Mouse (Mus musculus): ENCODE results near the gene Tgfa. TPM values are rescaled to one million over a fixed set of nuclear protein-coding genes. Genes with fewer than 3 reads are reported as not detected.
A peak's percentile ranks its signal among the peaks of the same experiment; 100 is the strongest.

Tgfa gene
- polyA plus RNA-seq, 1 experiment from 2014 or later: 1.7 TPM

DNA sequence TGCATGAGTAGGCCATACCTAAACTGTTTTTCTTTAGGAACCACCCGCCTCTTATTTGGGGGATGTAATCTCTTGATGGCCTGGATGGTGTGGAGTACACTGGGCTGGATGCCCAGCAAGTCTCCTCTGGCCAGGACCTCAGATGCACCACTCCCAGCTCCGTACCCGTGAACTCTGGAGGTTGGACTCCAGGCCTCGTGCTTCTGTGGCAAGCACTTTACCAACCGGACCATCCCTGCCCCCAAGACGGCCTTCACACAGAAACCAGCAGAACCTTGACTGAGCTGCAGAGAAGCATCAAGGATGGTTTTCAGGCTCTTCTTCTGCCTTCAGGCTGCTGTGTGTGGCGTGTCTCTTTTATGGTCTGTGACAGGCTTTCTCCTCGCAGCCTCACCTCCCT lies 98.3 kb downstream of the Tgfa start:
- no peaks in the 10 kb centered on the region for H3K27me3 ChIP-seq (ENCODE audit: insufficient read depth, poor library complexity, severe bottlenecking)
- no peak for DNase-seq (ENCODE audit: low spot score)
- H3K4me3 ChIP-seq: no peak overlapping the region
- H3K4me1 ChIP-seq (replicated peaks): peaks cover 9% of the 10 kb centered on the region
- peaks cover 4% of the 10 kb centered on the region; the same call in 1 of the 2 replicates for H3K9me3 ChIP-seq
- peak overlapping the region; percentile 75 for H3K27ac ChIP-seq
- 53% methylated on average over 8 of the region's 8 CpGs for WGBS
- no peaks in the 10 kb centered on the region for H3K36me3 ChIP-seq

DNA sequence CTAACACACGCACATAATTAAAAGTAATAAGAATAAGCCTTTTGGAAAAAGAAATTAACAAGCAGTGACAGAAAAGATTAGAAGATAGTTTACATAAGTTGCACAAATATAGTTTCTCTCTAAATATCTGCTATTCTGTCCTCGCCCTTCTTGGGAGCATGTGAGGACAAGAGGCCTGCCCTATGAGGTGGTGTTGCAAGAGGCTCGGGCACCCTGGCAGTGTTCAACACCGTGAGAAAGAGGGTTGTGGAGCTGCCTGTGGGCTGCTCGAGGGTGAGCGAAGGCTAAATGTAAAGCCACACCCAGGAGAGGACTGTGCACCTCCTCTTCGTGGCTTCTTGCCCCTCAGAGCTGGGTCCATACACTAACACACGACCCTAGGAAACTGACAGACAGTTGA lies 100.4 kb downstream of the Tgfa start:
- 80% methylated on average over 8 of the region's 8 CpGs for WGBS
- DNase-seq (ENCODE audit: low spot score): no peak
- no peak overlapping the region for H3K27ac ChIP-seq

DNA sequence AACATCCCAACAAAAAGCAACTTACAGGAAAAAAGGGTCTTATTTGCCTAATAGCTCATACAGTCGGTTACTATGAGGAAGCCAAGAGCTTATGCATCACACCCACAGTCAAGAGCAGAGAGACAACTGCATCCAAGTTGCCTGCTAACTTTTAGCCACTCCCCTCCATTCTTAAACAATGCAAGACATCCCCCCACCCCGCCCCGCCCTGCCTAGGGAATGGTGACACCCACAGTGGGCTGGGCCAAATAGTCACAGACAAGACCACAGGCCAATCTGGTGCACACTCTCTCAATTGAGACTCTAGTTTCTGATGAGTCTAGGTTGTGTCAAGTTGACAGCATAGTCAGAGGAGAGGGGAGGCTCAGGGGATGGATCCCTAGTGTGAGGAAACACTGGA lies 101.1 kb downstream of the Tgfa start:
- DNase-seq (ENCODE audit: low spot score): no peak
- Histone ChIP-seq H3K4me3 (no peak overlapping the region), H3K27ac (no peak overlapping the region), H3K36me3 (no peaks in the 10 kb centered on the region), H3K27me3 (ENCODE audit: insufficient read depth, poor library complexity, severe bottlenecking) (no peaks in the 10 kb centered on the region), H3K4me1 (replicated peaks) (peaks cover 9% of the 10 kb centered on the region), H3K9me3 (peaks cover 7% of the 10 kb centered on the region; the same call in 1 of the 2 replicates)
- 90% methylated on average over 3 of the region's 3 CpGs for WGBS

More for the DNA sequence above, 100.4 kb downstream of the Tgfa start:
- H3K4me3 ChIP-seq: no peak overlapping the region
- H3K9me3 ChIP-seq: peaks cover 7% of the 10 kb centered on the region; the same call in 1 of the 2 replicates
- H3K36me3 ChIP-seq: no peaks in the 10 kb centered on the region
- H3K4me1 ChIP-seq (replicated peaks): peaks cover 9% of the 10 kb centered on the region
- H3K27me3 ChIP-seq (ENCODE audit: insufficient read depth, poor library complexity, severe bottlenecking): no peaks in the 10 kb centered on the region

DNA sequence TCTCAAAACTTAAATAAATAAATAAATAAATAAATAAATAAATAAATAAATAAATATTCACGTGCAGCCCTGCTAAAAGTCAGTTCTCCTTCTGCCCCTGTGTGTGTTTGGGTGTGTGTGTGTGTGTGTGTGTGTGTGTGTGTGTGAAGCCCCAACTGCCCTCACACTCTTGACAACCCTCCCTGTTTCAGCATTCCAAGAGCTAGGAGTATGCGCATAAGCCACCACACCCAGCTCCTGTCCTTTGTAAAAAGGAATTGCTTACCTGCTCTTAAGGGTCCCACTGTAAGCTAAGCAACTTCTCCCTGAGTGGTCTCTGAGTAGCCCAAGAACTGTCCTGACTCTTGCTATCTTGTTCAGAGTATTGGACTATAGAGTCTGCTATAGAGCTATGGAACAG lies 101.9 kb downstream of the Tgfa start:
- WGBS: 88% methylated on average over 2 of the region's 2 CpGs
- Histone ChIP-seq H3K4me3 (no peak overlapping the region), H3K27me3 (ENCODE audit: insufficient read depth, poor library complexity, severe bottlenecking) (no peaks in the 10 kb centered on the region), H3K9me3 (peaks cover 7% of the 10 kb centered on the region; the same call in 1 of the 2 replicates), H3K4me1 (replicated peaks) (peaks cover 9% of the 10 kb centered on the region), H3K27ac (no peak overlapping the region), H3K36me3 (no peaks in the 10 kb centered on the region)
- no peak for DNase-seq (ENCODE audit: low spot score)

DNA sequence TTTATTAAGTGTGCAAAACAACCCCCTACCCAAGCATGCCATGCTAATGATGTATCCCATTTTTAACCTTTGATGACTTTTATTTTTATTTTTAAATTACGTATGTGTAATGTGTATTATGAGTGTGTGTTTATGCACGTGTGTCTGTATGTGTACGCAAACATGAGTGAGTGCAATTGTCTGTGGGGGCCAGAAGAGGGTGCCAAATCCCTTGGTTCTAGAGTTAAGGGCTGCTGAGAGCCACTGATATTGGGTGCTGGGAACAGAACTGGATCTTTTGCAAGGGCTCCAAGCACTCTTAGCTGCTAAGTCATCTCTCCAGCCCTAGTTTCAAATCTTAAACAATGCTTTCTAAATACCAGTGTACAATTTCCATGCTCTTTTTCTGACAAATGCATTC lies 103.9 kb downstream of the Tgfa start:
- Histone ChIP-seq H3K36me3 (no peaks in the 10 kb centered on the region), H3K4me1 (replicated peaks) (peaks cover 11% of the 10 kb centered on the region), H3K9me3 (peaks cover 7% of the 10 kb centered on the region; the same call in 1 of the 2 replicates), H3K27ac (no peak overlapping the region), H3K4me3 (no peak overlapping the region), H3K27me3 (ENCODE audit: insufficient read depth, poor library complexity, severe bottlenecking) (no peaks in the 10 kb centered on the region)
- DNase-seq (ENCODE audit: low spot score): no peak
- WGBS: 88% methylated on average over 3 of the region's 3 CpGs

DNA sequence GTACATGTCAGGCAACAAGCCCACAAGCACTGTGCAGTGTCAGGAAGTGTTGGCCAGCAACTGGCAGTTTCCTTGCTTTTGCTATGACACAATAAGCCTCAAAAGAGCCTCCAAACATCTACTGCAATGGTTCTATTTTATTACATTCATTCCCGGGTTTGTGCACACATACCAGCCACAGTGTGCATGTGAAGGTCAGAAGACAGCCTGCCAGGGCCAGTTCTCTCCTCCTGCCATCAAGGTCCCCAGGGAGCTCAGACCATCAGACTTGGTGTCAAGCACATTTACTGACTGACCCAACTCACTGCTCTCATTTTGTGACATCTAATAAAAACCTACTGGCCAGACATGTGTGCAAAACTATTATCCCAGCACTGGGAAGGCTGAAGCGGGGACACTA lies 104.4 kb downstream of the Tgfa start:
- H3K27ac ChIP-seq: no peak overlapping the region
- no peak for DNase-seq (ENCODE audit: low spot score)
- H3K9me3 ChIP-seq: peaks cover 7% of the 10 kb centered on the region; the same call in 1 of the 2 replicates
- WGBS: 88% methylated on average over 2 of the region's 2 CpGs
- peaks cover 10% of the 10 kb centered on the region for H3K4me1 ChIP-seq (replicated peaks)
- H3K36me3 ChIP-seq: no peaks in the 10 kb centered on the region
- no peak overlapping the region for H3K4me3 ChIP-seq
- no peaks in the 10 kb centered on the region for H3K27me3 ChIP-seq (ENCODE audit: insufficient read depth, poor library complexity, severe bottlenecking)

DNA sequence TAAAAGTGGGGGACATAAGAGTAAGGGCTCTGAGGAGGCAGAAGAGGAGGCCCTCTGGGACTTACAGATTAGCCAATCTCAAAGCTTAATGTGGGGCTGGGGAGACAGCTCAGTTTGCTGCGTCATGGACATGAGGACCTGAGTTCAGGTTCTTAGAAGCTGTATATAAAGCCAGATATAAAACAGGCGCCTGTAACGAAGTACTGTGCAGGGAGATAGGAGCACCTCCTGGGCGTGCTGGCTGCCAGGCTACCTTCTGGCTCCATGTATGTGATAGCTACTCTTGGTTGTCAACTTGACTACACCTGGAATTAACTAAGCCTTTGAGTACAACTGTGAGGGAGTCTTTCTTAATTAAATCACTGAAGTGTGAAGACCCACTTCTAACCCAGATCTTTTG lies 110.7 kb downstream of the Tgfa start:
- H3K4me3 ChIP-seq: no peak overlapping the region
- no peak for DNase-seq (ENCODE audit: low spot score)
- H3K9me3 ChIP-seq: no peaks in the 10 kb centered on the region
- 89% methylated on average over 4 of the region's 4 CpGs for WGBS
- H3K4me1 ChIP-seq (replicated peaks): peaks cover 10% of the 10 kb centered on the region
- no peak overlapping the region for H3K27ac ChIP-seq
- H3K27me3 ChIP-seq (ENCODE audit: insufficient read depth, poor library complexity, severe bottlenecking): no peaks in the 10 kb centered on the region
- no peaks in the 10 kb centered on the region for H3K36me3 ChIP-seq

DNA sequence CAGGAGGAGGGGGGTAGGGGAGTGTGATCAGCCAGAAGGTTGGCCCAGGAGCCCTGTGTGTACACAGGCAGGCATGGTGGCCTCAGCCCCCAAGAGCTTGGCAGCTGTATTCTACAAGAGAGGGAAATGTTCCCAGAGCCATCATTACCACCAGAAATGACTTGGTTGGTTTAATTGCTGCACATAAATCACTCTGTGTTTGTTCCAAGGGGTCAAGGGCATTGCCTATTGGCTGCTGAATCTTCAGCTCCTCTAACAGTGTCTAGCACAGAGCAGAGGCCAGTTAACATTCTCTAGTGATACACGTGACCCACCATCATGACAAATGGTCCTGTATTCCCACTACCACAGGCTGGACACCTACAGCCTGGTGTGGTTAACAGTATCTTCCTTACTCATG lies 119.0 kb downstream of the Tgfa start:
- WGBS: 88% methylated on average over 1 of the region's 1 CpGs
- Histone ChIP-seq H3K27ac (no peak overlapping the region), H3K36me3 (no peaks in the 10 kb centered on the region), H3K27me3 (ENCODE audit: insufficient read depth, poor library complexity, severe bottlenecking) (no peaks in the 10 kb centered on the region), H3K9me3 (no peaks in the 10 kb centered on the region), H3K4me1 (replicated peaks) (no peaks in the 10 kb centered on the region), H3K4me3 (no peak overlapping the region)
- DNase-seq (ENCODE audit: low spot score): no peak

DNA sequence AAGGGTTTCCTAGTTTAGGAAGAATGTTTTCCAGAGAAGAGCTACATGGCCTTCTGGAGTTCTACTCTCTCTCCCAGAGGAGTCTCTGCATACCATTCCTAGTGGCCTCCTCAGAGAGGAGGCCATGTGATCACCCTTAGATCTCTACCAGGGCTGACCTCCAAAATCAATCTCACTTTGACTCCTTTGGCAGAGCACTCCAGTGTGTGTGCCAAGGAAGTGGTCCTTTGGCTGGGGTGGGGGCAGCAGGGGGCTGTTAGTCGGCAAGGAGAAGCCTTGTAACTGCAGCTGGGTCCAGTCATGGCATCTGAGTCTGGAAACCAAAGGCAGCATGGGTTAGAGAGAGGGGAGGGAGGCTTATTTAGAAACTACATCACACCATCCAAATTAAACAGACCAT lies 122.0 kb downstream of the Tgfa start:
- Histone ChIP-seq H3K4me1 (replicated peaks) (no peaks in the 10 kb centered on the region), H3K27ac (no peak overlapping the region), H3K9me3 (no peaks in the 10 kb centered on the region), H3K27me3 (ENCODE audit: insufficient read depth, poor library complexity, severe bottlenecking) (no peaks in the 10 kb centered on the region), H3K36me3 (no peaks in the 10 kb centered on the region), H3K4me3 (no peak overlapping the region)
- DNase-seq (ENCODE audit: low spot score): no peak
- 70% methylated on average over 1 of the region's 1 CpGs for WGBS

DNA sequence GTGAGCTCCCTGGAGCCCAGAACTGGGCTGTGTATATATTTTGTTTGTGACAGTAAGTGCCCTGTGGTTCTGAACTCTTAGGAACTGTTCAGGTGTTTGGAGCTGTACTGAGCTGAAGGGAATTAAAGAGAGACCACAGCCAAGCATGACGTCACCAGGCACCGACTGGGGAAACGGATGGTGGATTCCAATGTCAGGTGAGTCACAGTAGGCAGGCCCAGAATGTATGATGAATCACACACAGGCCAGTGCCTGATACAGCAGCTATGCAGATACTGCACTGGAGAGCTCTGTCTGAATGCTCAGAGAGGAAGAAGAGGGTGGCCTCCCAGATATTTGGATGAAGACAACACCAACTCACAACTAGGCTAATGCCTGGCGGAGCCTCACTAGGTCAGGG lies 123.8 kb downstream of the Tgfa start:
- 85% methylated on average over 4 of the region's 4 CpGs for WGBS
- Histone ChIP-seq H3K27ac (no peak overlapping the region), H3K4me3 (no peak overlapping the region), H3K4me1 (replicated peaks) (no peaks in the 10 kb centered on the region), H3K9me3 (no peaks in the 10 kb centered on the region), H3K27me3 (ENCODE audit: insufficient read depth, poor library complexity, severe bottlenecking) (no peaks in the 10 kb centered on the region), H3K36me3 (no peaks in the 10 kb centered on the region)
- DNase-seq (ENCODE audit: low spot score): no peak

DNA sequence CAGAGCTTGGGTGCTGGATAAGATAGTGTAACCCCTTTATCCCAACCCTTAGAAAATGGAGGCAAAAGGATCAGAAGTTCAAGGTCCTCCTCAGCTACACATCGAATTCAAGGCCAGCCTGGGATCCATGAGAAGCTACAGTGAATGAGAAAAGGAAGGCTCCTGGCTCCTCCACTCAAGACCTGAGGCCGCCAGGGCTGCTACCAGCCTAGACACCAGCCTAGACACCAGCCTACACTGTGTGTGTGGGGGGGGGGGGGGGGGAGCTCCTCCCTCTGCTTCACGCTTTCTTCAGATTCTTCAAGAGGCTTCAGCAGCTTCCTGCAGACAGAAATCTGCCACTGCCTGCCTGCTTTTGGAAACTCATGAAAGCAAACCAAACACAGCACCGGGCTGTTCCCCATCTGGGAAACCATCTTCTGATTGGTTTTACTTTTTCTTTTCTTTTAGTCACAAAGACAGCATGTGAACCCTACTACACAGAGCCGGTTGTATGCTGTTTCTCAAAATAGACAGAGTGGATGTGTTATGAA lies 127.1 kb downstream of the Tgfa start:
- Histone ChIP-seq H3K4me3 (no peak overlapping the region), H3K27me3 (ENCODE audit: insufficient read depth, poor library complexity, severe bottlenecking) (no peaks in the 10 kb centered on the region), H3K36me3 (no peaks in the 10 kb centered on the region), H3K4me1 (replicated peaks) (no peaks in the 10 kb centered on the region), H3K9me3 (no peaks in the 10 kb centered on the region), H3K27ac (no peak overlapping the region)
- no peak for DNase-seq (ENCODE audit: low spot score)
- 86% methylated on average over 5 of the region's 5 CpGs for WGBS

DNA sequence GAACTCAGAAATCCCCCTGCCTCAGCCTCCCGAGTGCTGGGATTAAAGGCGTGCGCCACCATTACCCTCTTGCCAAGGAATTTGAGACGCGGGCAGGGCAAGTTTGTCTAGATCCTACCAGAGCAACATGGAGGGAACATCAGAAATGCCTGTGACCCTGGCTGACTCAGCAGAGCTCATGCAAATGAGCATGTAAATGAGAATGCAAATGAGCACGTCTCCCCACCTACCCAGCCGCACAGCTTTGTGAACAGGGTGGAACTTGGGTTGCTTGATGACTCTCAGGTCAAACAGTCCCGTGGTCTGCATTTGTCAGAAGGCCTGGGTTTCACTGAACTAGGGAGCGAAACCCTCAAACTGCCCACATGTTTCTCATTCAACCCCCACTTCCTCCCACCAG lies 128.0 kb downstream of the Tgfa start:
- Histone ChIP-seq H3K27me3 (ENCODE audit: insufficient read depth, poor library complexity, severe bottlenecking) (no peaks in the 10 kb centered on the region), H3K36me3 (no peaks in the 10 kb centered on the region), H3K4me1 (replicated peaks) (no peaks in the 10 kb centered on the region), H3K9me3 (no peaks in the 10 kb centered on the region), H3K27ac (no peak overlapping the region), H3K4me3 (no peak overlapping the region)
- 92% methylated on average over 9 of the region's 9 CpGs for WGBS
- no peak for DNase-seq (ENCODE audit: low spot score)

DNA sequence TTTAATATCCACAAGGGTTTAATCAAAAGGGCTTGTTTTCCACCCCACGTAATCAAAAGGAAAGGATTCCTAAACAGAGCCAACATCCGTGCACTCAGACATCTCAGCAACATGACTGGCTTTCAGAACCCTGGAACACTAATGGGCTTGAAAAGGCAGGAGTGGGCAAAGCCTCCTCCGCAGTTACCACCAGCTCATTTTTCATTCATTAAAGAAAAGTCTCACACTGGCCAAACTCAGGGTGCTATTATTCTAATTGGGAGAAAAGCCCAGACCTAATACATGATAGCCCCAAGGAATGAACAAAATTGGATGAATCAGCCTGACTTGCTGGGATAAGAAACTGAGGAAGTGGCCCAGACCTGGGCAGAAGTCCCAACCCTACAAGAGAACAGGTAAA lies 129.4 kb downstream of the Tgfa start:
- DNase-seq (ENCODE audit: low spot score): no peak
- Histone ChIP-seq H3K4me1 (replicated peaks) (no peaks in the 10 kb centered on the region), H3K9me3 (no peaks in the 10 kb centered on the region), H3K27ac (no peak overlapping the region), H3K4me3 (no peak overlapping the region), H3K36me3 (no peaks in the 10 kb centered on the region), H3K27me3 (ENCODE audit: insufficient read depth, poor library complexity, severe bottlenecking) (no peaks in the 10 kb centered on the region)
- 87% methylated on average over 3 of the region's 3 CpGs for WGBS

All from hindbrain, embryonic 10.5 days (tissue).